Mouse (Mus musculus): ENCODE measurements at regions not wholly inside any gene's neighbourhood (a gene's known extent, or its start where the extent isn't known, plus 50 kb on each side); places are given as distances from the start of the nearest gene placed in this dataset.

DNA sequence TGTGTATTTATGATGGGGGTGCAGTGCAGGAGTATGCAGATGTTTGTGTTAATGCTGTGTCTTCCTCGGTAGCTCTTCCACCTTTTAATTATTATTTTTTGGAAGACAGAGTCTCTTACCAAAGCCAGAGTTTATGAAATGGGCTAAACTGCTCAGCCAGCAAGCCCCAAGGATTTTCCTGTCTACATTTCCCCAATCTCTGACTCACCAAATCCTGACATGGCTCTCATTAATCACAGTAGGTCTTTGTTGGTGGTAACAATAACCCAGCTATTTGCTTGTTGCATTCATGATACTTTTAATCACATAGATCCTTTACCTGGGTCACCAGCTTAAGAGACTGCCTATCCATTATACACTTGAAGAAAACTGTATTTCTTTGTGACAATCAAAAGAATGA is 427.8 kb upstream of the Rgma start:
- TF ChIP-seq USF1 (IDR thresholded peaks at IDR 0.05; ENCODE audit: low read depth): no peak
- no peak for TF ChIP-seq CEBPB (IDR thresholded peaks at IDR 0.05; ENCODE audit: insufficient read depth, poor library complexity, severe bottlenecking)
- TF ChIP-seq POLR2A (IDR thresholded peaks at IDR 0.05; ENCODE audit: insufficient read length, low read depth): no peak
- TF ChIP-seq E2F4 (IDR thresholded peaks at IDR 0.05; ENCODE audit: insufficient read depth): no peak
- TF ChIP-seq POLR2AphosphoS2 (IDR thresholded peaks at IDR 0.05; ENCODE audit: insufficient read length, low read depth): no peak
- TF ChIP-seq MAX (IDR thresholded peaks at IDR 0.05; ENCODE audit: low read depth): no peak
- no peak for TF ChIP-seq TCF12 (IDR thresholded peaks at IDR 0.05; ENCODE audit: insufficient read depth, poor library complexity, severe bottlenecking)
- no peak for TF ChIP-seq REST (IDR thresholded peaks at IDR 0.05; ENCODE audit: insufficient read depth, insufficient read length)
